11 mouse cellular contexts compared by ENCODE assay signal in genomic region chr5:35954055-35954718, GRCm38 (mm10).
DNase-seq lines count a peak whose midpoint lies in the region; ATAC-seq lines count a peak whose summit lies in the region.
"Had no signal": no experiment of that assay in that cellular context is flagged by ENCODE, and none has a peak within 500 bp of the region (broad histone marks: within the 10 kb centered on the region; RNA-seq: fewer than 3 reads in every experiment).

No protein-coding gene starts in this region.

- peak; percentile 16 for DNase-seq in adrenal gland, postnatal 14 days
- no peak for DNase-seq in adrenal gland, adult 8-10 months
- peak; percentile 33 to 69 for DNase-seq in left cerebral cortex, postnatal 14 days (ENCODE audit: low spot score in 2 of 2)
- DNase-seq in left cerebral cortex, postnatal 4 days = no peak
- no peak for DNase-seq in forebrain, embryonic 11.5 days (ENCODE audit: low spot score)
- peak; percentile 47 to 48 for DNase-seq in heart, postnatal 14 days
- DNase-seq in spleen, postnatal 10 days (ENCODE audit: low spot score in 2 of 2) = no peak
- DNase-seq in thymus, postnatal 14 days = no peak
- DNase-seq: cerebellum, postnatal 10 days had no signal

- 74% methylated on average over 12 of the region's 12 CpGs for WGBS in forebrain, embryonic 11.5 days

- H3K9me3 ChIP-seq in forebrain, embryonic 11.5 days (ENCODE audit: control insufficient read depth, low read length) = no peaks in the 10 kb centered on the region
- H3K9me3 ChIP-seq: hindbrain, embryonic 15.5 days had no signal

- intact Hi-C loops in left cerebral cortex, postnatal 14 days (cut with DNase I) = no loop called here
- intact Hi-C loops in left cerebral cortex, postnatal 4 days (cut with DNase I) = loop anchor here (5.0 kb wide), 1 partner anchor 52 kb away; no protein-coding TSS in a partner anchor
- intact Hi-C loops in heart, postnatal 14 days (cut with DNase I) = no loop called here

- no peaks in the 10 kb centered on the region for H3K4me1 ChIP-seq in forebrain, embryonic 11.5 days (replicated peaks; ENCODE audit: control insufficient read depth, insufficient read depth, low read length)

- no peak overlapping the region for H3K4me3 ChIP-seq in forebrain, embryonic 11.5 days (ENCODE audit: low read depth, low read length)
- H3K4me3 ChIP-seq: hindbrain, embryonic 15.5 days had no signal

- no peak overlapping the region for H3K9ac ChIP-seq in forebrain, embryonic 11.5 days (ENCODE audit: low read length)
- H3K9ac ChIP-seq: hindbrain, embryonic 15.5 days; liver, embryonic 14.5 days had no signal

- no peaks in the 10 kb centered on the region; the same call in 1 of the 2 replicates for H3K36me3 ChIP-seq in forebrain, embryonic 11.5 days (ENCODE audit: control insufficient read depth, insufficient read depth, low read length)

- ATAC-seq in forebrain, embryonic 11.5 days (replicated peaks; ENCODE audit: low FRiP score) = 0 out of 2 replicates have a peak, but pooled peaks have one; percentile 36

- no peak overlapping the region; the same call in 1 of the 2 replicates for H3K27ac ChIP-seq in forebrain, embryonic 11.5 days (ENCODE audit: low read depth, low read length)
- H3K27ac ChIP-seq: hindbrain, embryonic 15.5 days; liver, embryonic 14.5 days had no signal

- no peaks in the 10 kb centered on the region for H3K27me3 ChIP-seq in forebrain, embryonic 11.5 days (ENCODE audit: control insufficient read depth, insufficient read depth, low read length)
- H3K27me3 ChIP-seq: hindbrain, embryonic 15.5 days had no signal

- no peak overlapping the region for H3K4me2 ChIP-seq in forebrain, embryonic 11.5 days (ENCODE audit: low read depth, low read length, severe bottlenecking)
- H3K4me2 ChIP-seq: hindbrain, embryonic 15.5 days had no signal

Comparison
In these comparisons a context has a peak if more than half of its experiments do, and no peak if none do; other contexts are left out.
1. DNase-seq: peak in adrenal gland, postnatal 14 days (single experiment), left cerebral cortex, postnatal 14 days (2 of 2) and heart, postnatal 14 days (2 of 2); none in adrenal gland, adult 8-10 months (single experiment), left cerebral cortex, postnatal 4 days (single experiment), forebrain, embryonic 11.5 days (single experiment), spleen, postnatal 10 days (0 of 2) and thymus, postnatal 14 days (single experiment).